ENCODE assay signal across 7 mouse cellular contexts in genomic region chr13:52982703-52983102, GRCm38 (mm10). TPM values are rescaled to one million over a fixed set of nuclear protein-coding genes. Genes with fewer than 3 reads are reported as not detected.
A peak's percentile ranks its signal among the peaks of the same experiment; 100 is the strongest.
DNase-seq lines count a peak whose midpoint lies in the region; ATAC-seq lines count a peak whose summit lies in the region.

No protein-coding gene starts in this region.

- no peaks in the 10 kb centered on the region for H3K36me3 ChIP-seq in limb, embryonic 11.5 days (ENCODE audit: control insufficient read depth, insufficient read depth, low read length)
- no peaks in the 10 kb centered on the region for H3K36me3 ChIP-seq in midbrain, embryonic 13.5 days

- H3K27me3 ChIP-seq in limb, embryonic 11.5 days (ENCODE audit: control insufficient read depth, insufficient read depth, low read length): peaks cover 2% of the 10 kb centered on the region; the same call in 1 of the 2 replicates
- peaks cover 12% of the 10 kb centered on the region for H3K27me3 ChIP-seq in midbrain, embryonic 13.5 days

- H3K4me1 ChIP-seq in limb, embryonic 11.5 days (ENCODE audit: control insufficient read depth, insufficient read depth, low read length): peaks cover 12% of the 10 kb centered on the region
- peaks cover 19% of the 10 kb centered on the region for H3K4me1 ChIP-seq in midbrain, embryonic 13.5 days (replicated peaks)

- ATAC-seq in limb, embryonic 11.5 days (ENCODE audit: insufficient number of reproducible peaks, low FRiP score, low TSS enrichment, low read depth): no peak
- no peak for ATAC-seq in midbrain, embryonic 13.5 days

- WGBS in limb, embryonic 11.5 days: under 1% methylated on average over 12 of the region's 12 CpGs
- 1% methylated on average over 12 of the region's 12 CpGs for WGBS in midbrain, embryonic 13.5 days

- no peak overlapping the region for H3K9ac ChIP-seq in limb, embryonic 11.5 days (ENCODE audit: low read length)
- H3K9ac ChIP-seq in midbrain, embryonic 13.5 days (replicated peaks): no peak overlapping the region

- H3K9me3 ChIP-seq in limb, embryonic 11.5 days (ENCODE audit: control insufficient read depth, low read length): no peaks in the 10 kb centered on the region
- H3K9me3 ChIP-seq in midbrain, embryonic 13.5 days: no peaks in the 10 kb centered on the region

- no peak overlapping the region for H3K4me3 ChIP-seq in limb, embryonic 11.5 days (ENCODE audit: low read depth, low read length)
- H3K4me3 ChIP-seq in midbrain, embryonic 13.5 days (replicated peaks): no peak overlapping the region

- H3K4me2 ChIP-seq in limb, embryonic 11.5 days (ENCODE audit: low read depth, severe bottlenecking): peak overlapping the region; percentile 98
- H3K4me2 ChIP-seq in midbrain, embryonic 13.5 days (replicated peaks): peak overlapping the region; percentile 98

- H3K27ac ChIP-seq in limb, embryonic 11.5 days (replicated peaks; ENCODE audit: low read depth, low read length): no peak overlapping the region
- no peak overlapping the region for H3K27ac ChIP-seq in midbrain, embryonic 13.5 days

- DNase-seq in adrenal gland, adult 18-20 months (ENCODE audit: low spot score in 2 of 2): peak; percentile 89 to 91
- DNase-seq in embryo, embryonic 11 days: peak; percentile 92
- peak; percentile 85 to 97 for DNase-seq in heart, adult 18-20 months
- DNase-seq in kidney, adult 18-20 months: peak; percentile 94
- DNase-seq in limb, embryonic 11.5 days (ENCODE audit: low spot score): peak; percentile 96
- DNase-seq in spleen, adult 12 weeks (ENCODE audit: low spot score): peak; percentile 67

RNA-seq across cellular contexts. Expression of gene Nfil3, which starts 1.8 kb away (rescaled TPM):
- total RNA-seq in adrenal gland, adult 18-20 months (2021): 10 to 100 TPM; 54.5 to 54.7 TPM
- 10 to 100 TPM; 33.9 to 36.7 TPM for total RNA-seq in heart, adult 18-20 months (2021)
- polyA plus RNA-seq in limb, embryonic 11.5 days (2014; fragmentation: Nextera tagmentation; extraction: Ambion mirVana): 29.4 and 31.3 TPM in 2 replicates
- polyA plus RNA-seq in midbrain, embryonic 13.5 days (2015; fragmentation: Nextera tagmentation; extraction: Ambion mirVana): 40.5 and 41.3 TPM in 2 replicates

RNA-seq across cellular contexts. Expression of gene Auh, which starts 53.2 kb away (rescaled TPM):
- total RNA-seq in adrenal gland, adult 18-20 months (2021): 100 to 1,000 TPM; 126 to 138 TPM
- total RNA-seq in heart, adult 18-20 months (2021): 100 to 1,000 TPM; 163 to 164 TPM
- polyA plus RNA-seq in limb, embryonic 11.5 days (2014; fragmentation: Nextera tagmentation; extraction: Ambion mirVana): 33.6 and 36.4 TPM in 2 replicates
- polyA plus RNA-seq in midbrain, embryonic 13.5 days (2015; fragmentation: Nextera tagmentation; extraction: Ambion mirVana): 57.1 and 58.4 TPM in 2 replicates
